Mouse (Mus musculus) cortical plate, adult 2 months (tissue): Measurements from ENCODE around the gene Nrxn3. TPM values are rescaled to one million over a fixed set of nuclear protein-coding genes. Genes with fewer than 3 reads are reported as not detected.

ENCODE experiments used
- H3K27ac ChIP-seq: fragments of 200-500 bp; 2 replicates; pipeline ENCODE4 v1.5.1; 2012; ENCODE audit warnings: low read length, control low read depth, inconsistent platforms; ENCODE audit not compliant: insufficient read depth
- H3K4me1 ChIP-seq: fragments of 200-500 bp; 2 replicates; pipeline ENCODE4 v1.6.1; 2011; ENCODE audit warnings: low read length; ENCODE audit not compliant: control insufficient read depth, insufficient read depth
- H3K4me3 ChIP-seq: fragments of 200-500 bp; 2 replicates; pipeline ENCODE4 v1.5.1; 2011; ENCODE audit warnings: mild to moderate bottlenecking, low read length, control low read depth; ENCODE audit not compliant: insufficient read depth
- CTCF ChIP-seq: fragments of 200-500 bp; IDR thresholded peaks from 2 replicates; pipeline ENCODE4 v1.5.1; 2011; ENCODE audit warnings: mild to moderate bottlenecking, control low read depth, low read length; ENCODE audit not compliant: insufficient read depth; ENCODE audit errors: extremely low read depth
- POLR2A ChIP-seq: fragments of 200-500 bp; IDR thresholded peaks from 2 replicates; pipeline ENCODE4 v1.6.1; 2011; ENCODE audit warnings: mild to moderate bottlenecking, low read length, control low read depth; ENCODE audit not compliant: insufficient read depth; ENCODE audit errors: extremely low read depth
- polyA plus RNA-seq: library from polyadenylated mRNA; depleted of rRNA; stranded (reverse); fragments of >200 nt; gene quantifications from 2 replicates; pipeline ENCODE4 v1.2.3, GENCODE M21; 2012

Gene Nrxn3
- polyA plus RNA-seq, 1 experiment: 70.2 TPM

GRCm38 (mm10) chr12:89953237-89953636, 1230.6 kb downstream of the Nrxn3 start:
- no peaks in the 10 kb centered on the region for H3K4me1 ChIP-seq
- TF ChIP-seq POLR2A (no peak), CTCF (no peak)
- H3K27ac ChIP-seq: no peak overlapping the region
- no peak overlapping the region for H3K4me3 ChIP-seq

GRCm38 (mm10) chr12:89953649-89954048, 1231.0 kb downstream of the Nrxn3 start:
- TF ChIP-seq POLR2A: no peak
- TF ChIP-seq CTCF: no peak
- Histone ChIP-seq H3K4me3 (no peak overlapping the region), H3K4me1 (no peaks in the 10 kb centered on the region), H3K27ac (no peak overlapping the region)

GRCm38 (mm10) chr12:89954441-89955070, 1231.9 kb downstream of the Nrxn3 start:
- Histone ChIP-seq H3K4me1 (no peaks in the 10 kb centered on the region), H3K27ac (no peak overlapping the region), H3K4me3 (no peak overlapping the region)
- TF ChIP-seq CTCF (no peak), POLR2A (no peak)

- H3K4me1 ChIP-seq: no peaks in the 10 kb centered on the region
- no peak overlapping the region for H3K4me3 ChIP-seq
- TF ChIP-seq POLR2A (no peak), CTCF (no peak)
- no peak overlapping the region for H3K27ac ChIP-seq
Measured at GRCm38 (mm10) chr12:89963073-89963472, 1240.4 kb downstream of the Nrxn3 start.

GRCm38 (mm10) chr12:89976648-89977047, 1254.0 kb downstream of the Nrxn3 start:
- TF ChIP-seq POLR2A: no peak
- TF ChIP-seq CTCF: no peak
- peaks cover 4% of the 10 kb centered on the region; the same call in 1 of the 2 replicates for H3K4me1 ChIP-seq
- H3K4me3 ChIP-seq: no peak overlapping the region
- H3K27ac ChIP-seq: no peak overlapping the region

- no peak for TF ChIP-seq CTCF
- no peak for TF ChIP-seq POLR2A
- H3K4me1 ChIP-seq: peaks cover 4% of the 10 kb centered on the region; the same call in 1 of the 2 replicates
- H3K4me3 ChIP-seq: no peak overlapping the region
- H3K27ac ChIP-seq: no peak overlapping the region
Measured at GRCm38 (mm10) chr12:89977479-89977878, 1254.8 kb downstream of the Nrxn3 start.

- Histone ChIP-seq H3K4me1 (peaks cover 4% of the 10 kb centered on the region; the same call in 1 of the 2 replicates), H3K27ac (no peak overlapping the region), H3K4me3 (no peak overlapping the region)
- TF ChIP-seq CTCF (no peak), POLR2A (no peak)
Measured at GRCm38 (mm10) chr12:89979190-89979589, 1256.5 kb downstream of the Nrxn3 start.

GRCm38 (mm10) chr12:89982445-89982844, 1259.8 kb downstream of the Nrxn3 start:
- no peak for TF ChIP-seq POLR2A
- no peak for TF ChIP-seq CTCF
- no peak overlapping the region for H3K4me3 ChIP-seq
- no peak overlapping the region for H3K27ac ChIP-seq
- H3K4me1 ChIP-seq: no peaks in the 10 kb centered on the region; the same call in 1 of the 2 replicates

- no peak overlapping the region for H3K27ac ChIP-seq
- no peak for TF ChIP-seq POLR2A
- no peak for TF ChIP-seq CTCF
Measured at GRCm38 (mm10) chr12:89983399-89983798, 1260.7 kb downstream of the Nrxn3 start.

GRCm38 (mm10) chr12:89986219-89986618, 1263.5 kb downstream of the Nrxn3 start:
- H3K27ac ChIP-seq: no peak overlapping the region

More at GRCm38 (mm10) chr12:89983399-89983798, 1260.7 kb downstream of the Nrxn3 start:
- Histone ChIP-seq H3K4me1 (no peaks in the 10 kb centered on the region), H3K4me3 (no peak overlapping the region)

GRCm38 (mm10) chr12:89993273-89993672, 1270.6 kb downstream of the Nrxn3 start:
- Histone ChIP-seq H3K4me3 (no peak overlapping the region), H3K27ac (no peak overlapping the region), H3K4me1 (no peaks in the 10 kb centered on the region)
- TF ChIP-seq POLR2A (no peak), CTCF (no peak)

More at GRCm38 (mm10) chr12:89986219-89986618, 1263.5 kb downstream of the Nrxn3 start:
- Histone ChIP-seq H3K4me3 (no peak overlapping the region), H3K4me1 (no peaks in the 10 kb centered on the region)
- TF ChIP-seq CTCF (no peak), POLR2A (no peak)
